Comparison of ENCODE assay signal across 8 mouse cellular contexts in genomic region chr7:118993597-118994230, GRCm38 (mm10). TPM values are rescaled to one million over a fixed set of nuclear protein-coding genes. Genes with fewer than 3 reads are reported as not detected.
DNase-seq lines count a peak whose midpoint lies in the region; ATAC-seq lines count a peak whose summit lies in the region.

No protein-coding gene starts in this region.

- DNase-seq in adrenal gland, adult 2 months = peak; percentile 63
- no peak for DNase-seq in adrenal gland, postnatal 25 days
- peak; percentile 44 to 57 for DNase-seq in right cerebral cortex, postnatal 10 days (ENCODE audit: low spot score in 2 of 2)
- DNase-seq in right cerebral cortex, postnatal 25 days = no peak
- no peak for DNase-seq in right cerebral cortex, adult 18-20 months
- no peak for DNase-seq in spleen, postnatal 4 days (ENCODE audit: low spot score in 2 of 2)

- no peaks in the 10 kb centered on the region for H3K27me3 ChIP-seq in heart, embryonic 14.5 days (ENCODE audit: control insufficient read depth, insufficient read depth, low read length)
- H3K27me3 ChIP-seq in liver, embryonic 15.5 days = peaks cover 43% of the 10 kb centered on the region

- no peak overlapping the region for H3K27ac ChIP-seq in heart, embryonic 14.5 days (replicated peaks in 1 of 2; ENCODE audit: control insufficient read depth in 1 of 2, insufficient read depth in 1 of 2, low read depth in 2 of 2, low read length in 2 of 2)
- no peak overlapping the region for H3K27ac ChIP-seq in liver, embryonic 15.5 days (replicated peaks)

- ATAC-seq in heart, embryonic 14.5 days (ENCODE audit: insufficient number of reproducible peaks, insufficient read depth, low FRiP score, low read depth) = no peak
- ATAC-seq in liver, embryonic 15.5 days (ENCODE audit: insufficient read depth) = no peak

- H3K4me2 ChIP-seq in heart, embryonic 14.5 days (ENCODE audit: low read length) = peak overlapping the region; percentile 93
- peak overlapping the region; percentile 65 for H3K4me2 ChIP-seq in liver, embryonic 15.5 days

- peak overlapping the region; percentile 78 for H3K9ac ChIP-seq in heart, embryonic 14.5 days (ENCODE audit: low read length)
- H3K9ac ChIP-seq in liver, embryonic 15.5 days = peak overlapping the region; percentile 15; the same call in 1 of the 2 replicates

- 3% methylated on average over 26 of the region's 26 CpGs for WGBS in heart, embryonic 14.5 days
- 3% methylated on average over 26 of the region's 26 CpGs for WGBS in liver, embryonic 15.5 days (ENCODE audit: insufficient replicate concordance)

- no peaks in the 10 kb centered on the region for H3K36me3 ChIP-seq in heart, embryonic 14.5 days (ENCODE audit: control insufficient read depth, insufficient read depth, low read length)
- no peaks in the 10 kb centered on the region for H3K36me3 ChIP-seq in liver, embryonic 15.5 days (replicated peaks)

- peak overlapping the region; percentile 56 to 61 for H3K4me3 ChIP-seq in heart, embryonic 14.5 days (ENCODE audit: control insufficient read depth in 1 of 2, insufficient read depth in 1 of 2, low read depth in 1 of 2, low read length in 2 of 2)
- peak overlapping the region; percentile 45 for H3K4me3 ChIP-seq in liver, embryonic 15.5 days (replicated peaks)

- no peaks in the 10 kb centered on the region for H3K9me3 ChIP-seq in heart, embryonic 14.5 days (ENCODE audit: control insufficient read depth, low read length)
- no peaks in the 10 kb centered on the region for H3K9me3 ChIP-seq in liver, embryonic 15.5 days (replicated peaks)

- peaks cover 20 to 33% of the 10 kb centered on the region in 2 experiments; a peak in 3 of 4 replicates for H3K4me1 ChIP-seq in heart, embryonic 14.5 days (ENCODE audit: control insufficient read depth in 2 of 2, insufficient read depth in 2 of 2, low read length in 2 of 2)
- peaks cover 18% of the 10 kb centered on the region for H3K4me1 ChIP-seq in liver, embryonic 15.5 days (replicated peaks)

RNA-seq across cellular contexts. Expression of gene Gprc5b, which starts 1.3 kb away (rescaled TPM):
- total RNA-seq in adrenal gland, adult 2 months (2021) = 100 to 1,000 TPM; 117 to 125 TPM
- 130 and 137 TPM in 2 replicates for polyA plus RNA-seq in adrenal gland, adult 2 months (2012; rRNA removed)
- total RNA-seq in adrenal gland, postnatal 25 days (2021) = 102 and 104 TPM in 2 replicates
- polyA plus RNA-seq in heart, embryonic 14.5 days (2014; fragmentation: Nextera tagmentation; extraction: Ambion mirVana) = 5.7 and 9.0 TPM in 2 replicates
- polyA plus RNA-seq in liver, embryonic 15.5 days (2015; fragmentation: Nextera tagmentation; extraction: Ambion mirVana) = 0.17 and 0.51 TPM in 2 replicates

Comparison
In these comparisons a context has a peak if more than half of its experiments do, and no peak if none do; other contexts are left out.
1. DNase-seq: peak in adrenal gland, adult 2 months (single experiment) and right cerebral cortex, postnatal 10 days (2 of 2); none in adrenal gland, postnatal 25 days (single experiment), right cerebral cortex, postnatal 25 days (single experiment), right cerebral cortex, adult 18-20 months (single experiment) and spleen, postnatal 4 days (0 of 2).
2. RNA of gene Gprc5b, which starts 1.3 kb away (polyA plus RNA-seq): 130 to 137 TPM in adrenal gland, adult 2 months; 5.7 to 9.0 TPM in heart, embryonic 14.5 days and 0.17 to 0.51 TPM in liver, embryonic 15.5 days; every median in the first group is over 10 times any median in the second.